Mouse (Mus musculus) duodenum, adult 2 months (tissue): Measurements from ENCODE around the gene Tdrd7. TPM values are rescaled to one million over a fixed set of nuclear protein-coding genes. Genes with fewer than 3 reads are reported as not detected.

Experiments
- polyA plus RNA-seq: library from polyadenylated mRNA; depleted of rRNA; stranded (reverse); fragments of >200 nt; gene quantifications from 2 replicates; pipeline ENCODE4 v1.2.3, GENCODE M21; 2012; ENCODE audit warnings: low replicate concordance; rRNA removed

The Tdrd7 gene
- 7.2 and 15.6 TPM in 2 replicates for polyA plus RNA-seq

GRCm38 (mm10) chr4:45964771-45965439, at the start of gene Tdrd7:
Tdrd7 (plus strand) TSS chr4:45965334.

DNA sequence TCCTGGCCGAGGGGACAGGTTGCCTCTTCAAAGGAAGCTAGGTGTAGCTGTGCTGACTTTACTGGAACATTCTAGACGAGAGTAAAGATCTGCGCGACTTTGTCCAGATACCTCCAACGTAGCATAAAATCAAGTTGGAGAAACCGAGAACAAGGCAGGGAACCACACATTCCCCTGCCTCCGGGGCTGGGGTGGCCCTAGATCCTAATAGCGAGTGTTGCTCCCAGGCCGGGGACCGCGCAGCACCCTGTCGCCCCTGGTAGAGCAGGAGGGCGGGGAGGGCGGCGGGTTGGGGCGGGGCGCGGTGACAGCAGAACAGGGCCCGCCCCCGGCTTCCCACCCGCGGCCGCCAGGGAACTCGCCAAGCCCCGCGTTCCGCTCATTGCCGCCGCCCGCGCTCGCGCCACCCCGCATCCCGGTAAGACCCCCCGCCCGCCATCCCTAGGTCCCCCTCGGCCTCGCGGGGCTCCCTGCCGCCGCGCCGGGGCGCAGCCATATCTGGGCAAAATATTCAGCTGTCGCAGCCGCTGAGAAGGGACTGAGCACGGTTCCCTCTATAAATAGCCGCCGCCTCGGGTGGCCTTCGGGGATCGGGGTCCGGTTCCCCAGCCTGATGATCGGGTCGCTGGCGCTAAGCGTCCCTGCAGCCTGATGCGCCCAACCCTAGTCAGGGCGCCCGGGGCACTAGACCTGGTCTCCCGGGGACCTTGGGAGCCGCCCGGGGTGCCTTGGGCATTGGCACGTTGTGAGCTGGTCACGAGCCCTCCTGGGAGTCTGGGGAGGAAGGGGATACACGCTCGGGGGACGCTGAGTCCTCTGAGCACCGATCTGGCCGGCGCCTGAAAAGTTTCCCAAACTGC, 74.0 kb downstream of the Tdrd7 start, which contains the start of gene Tmod1:
Gene Tmod1 (plus strand): TSS at position 44 of the 860 bp plus-strand sequence.

Other genes starting within 250 kb of the Tdrd7 start
- 113 and 182 TPM in 2 replicates for gene Aldh1b1, start 166.3 kb upstream of the Tdrd7 start, polyA plus RNA-seq
- gene Igfbpl1, start 138.4 kb upstream of the Tdrd7 start, polyA plus RNA-seq, result 0.14 TPM in 1 of 2 replicates, not detected in the other
- 3.4 and 5.2 TPM in 2 replicates for gene Stra6l, start 116.7 kb upstream of the Tdrd7 start, polyA plus RNA-seq
- not detected in 2 replicates for gene Ccdc180, start 75.0 kb upstream of the Tdrd7 start, polyA plus RNA-seq
- 0.98 and 1.9 TPM in 2 replicates for gene Tmod1, start 73.6 kb downstream of the Tdrd7 start, polyA plus RNA-seq
- 4.8 and 5.1 TPM in 2 replicates for gene Ncbp1, start 173.3 kb downstream of the Tdrd7 start, polyA plus RNA-seq
- gene Tstd2, start 173.4 kb downstream of the Tdrd7 start, polyA plus RNA-seq, result 4.6 and 7.2 TPM in 2 replicates
- gene Xpa, start 231.0 kb downstream of the Tdrd7 start, polyA plus RNA-seq, result 16.4 and 55.7 TPM in 2 replicates